Mouse (Mus musculus): ENCODE data around the gene Card9.

The Card9 gene

DNA sequence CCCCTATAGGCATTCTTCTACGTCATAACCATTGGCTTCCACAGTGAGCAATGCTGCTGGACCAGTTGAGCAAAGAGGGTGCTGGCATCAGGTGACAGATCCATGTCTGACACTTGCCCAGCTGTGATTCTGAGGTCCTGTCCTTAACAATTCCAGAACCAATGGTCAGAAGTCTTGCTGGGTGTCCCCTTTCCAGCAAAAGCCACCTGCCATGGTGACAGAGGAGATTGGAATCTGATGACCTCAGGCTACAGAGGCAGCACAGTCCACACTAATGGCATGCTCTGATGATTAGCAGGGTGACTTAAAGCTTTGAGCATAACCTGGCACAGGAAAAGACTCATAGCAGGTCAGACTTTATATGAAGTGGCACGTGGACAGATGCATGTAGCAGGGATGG is 55.2 kb downstream of the Card9 start:
- DNase-seq (ENCODE audit: low read depth, low spot score): no peak

DNA sequence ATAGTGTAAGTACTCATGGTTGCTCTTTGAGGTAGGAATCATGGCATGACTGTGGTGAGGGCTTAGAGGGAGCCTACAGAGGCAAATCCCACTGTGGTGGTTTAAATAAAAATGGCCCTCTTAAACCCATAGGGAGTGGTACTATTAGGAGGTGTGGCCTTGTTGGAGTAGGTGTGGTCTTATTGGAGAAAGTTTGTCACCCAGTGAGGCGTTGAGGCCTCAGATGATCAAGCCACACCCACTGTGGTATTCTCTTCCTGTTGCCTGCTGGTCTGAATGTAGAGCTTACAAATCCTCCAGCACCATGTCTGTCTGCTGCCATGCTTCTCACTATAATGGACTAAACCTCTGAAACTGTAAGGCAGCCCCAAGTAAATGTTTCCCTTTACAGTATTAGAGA is 56.0 kb downstream of the Card9 start:
- DNase-seq (ENCODE audit: low read depth, low spot score): no peak
